8 mouse cellular contexts compared by ENCODE assay signal in the genomic region with DNA sequence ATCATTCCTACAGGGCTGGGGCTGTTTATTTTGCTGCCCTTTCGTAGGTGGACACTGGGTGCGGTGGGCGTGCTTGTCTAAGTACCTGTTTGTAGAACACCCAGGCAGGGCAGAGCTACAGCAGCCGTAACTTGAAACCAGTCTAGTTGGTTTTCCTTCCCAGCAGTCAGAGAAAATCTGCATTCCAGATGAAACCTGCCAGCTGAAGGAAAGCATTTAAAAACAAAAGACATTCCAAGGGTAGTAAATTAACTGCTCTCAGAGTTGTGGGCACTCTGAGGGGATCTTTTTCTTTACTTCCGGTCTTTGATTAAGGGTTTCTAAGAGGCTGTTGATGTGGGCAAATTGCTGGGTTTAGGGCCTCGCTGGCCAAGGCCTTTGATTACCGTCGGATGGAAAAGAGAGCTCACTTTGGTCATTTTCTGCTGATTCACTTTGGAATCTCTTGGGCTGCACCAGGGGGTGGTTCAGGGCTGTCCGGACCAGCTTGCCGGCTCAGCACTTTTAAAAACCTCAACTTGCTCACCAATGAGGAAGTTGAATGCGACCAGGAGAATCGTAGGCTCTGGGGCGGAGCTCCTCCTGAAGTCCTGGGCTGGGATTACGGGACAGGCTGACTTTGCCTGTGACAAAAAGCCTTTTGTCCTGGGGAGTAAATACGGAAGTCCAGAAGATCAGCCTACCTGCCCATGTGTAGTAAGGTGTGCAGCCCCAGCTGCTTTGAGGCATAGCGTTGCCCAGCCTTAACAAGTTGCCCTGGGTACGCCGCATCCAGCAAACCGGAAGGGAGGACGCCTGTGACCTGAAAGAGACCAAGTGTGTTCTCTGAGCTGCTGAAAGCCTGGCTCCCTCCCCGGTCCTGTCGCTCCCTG.
DNase-seq lines count a peak whose midpoint lies in the region; ATAC-seq and TF ChIP-seq lines count a peak whose summit lies in the region.

No protein-coding gene starts in this region.

- no peaks in the 10 kb centered on the region for H3K27me3 ChIP-seq in ES-Bruce4 (ENCODE audit: control insufficient read depth, insufficient read depth, low read length, poor library complexity, severe bottlenecking)
- H3K27me3 ChIP-seq in liver, embryonic 14.5 days (ENCODE audit: control insufficient read depth, insufficient read depth, low read length) = no peaks in the 10 kb centered on the region

- peak overlapping the region; percentile 92 for H3K27ac ChIP-seq in ES-Bruce4 (ENCODE audit: insufficient read depth, low read length)
- H3K27ac ChIP-seq in liver, embryonic 14.5 days = no peak overlapping the region

- 9% methylated on average over 22 of the region's 22 CpGs for WGBS in liver, embryonic 14.5 days (ENCODE audit: insufficient replicate concordance)

- no peak for TF ChIP-seq CTCF in ES-Bruce4 (IDR thresholded peaks at IDR 0.05; ENCODE audit: low read depth, low read length)
- no peak for TF ChIP-seq CTCF in liver, embryonic 14.5 days (IDR thresholded peaks at IDR 0.05; ENCODE audit: low read depth)

- no peaks in the 10 kb centered on the region for H3K36me3 ChIP-seq in ES-Bruce4 (ENCODE audit: control insufficient read depth, insufficient read depth, low read length, poor library complexity, severe bottlenecking)
- H3K36me3 ChIP-seq in liver, embryonic 14.5 days (replicated peaks; ENCODE audit: control insufficient read depth, insufficient read depth, low read depth) = no peaks in the 10 kb centered on the region

- TF ChIP-seq EP300 in ES-Bruce4 (IDR thresholded peaks at IDR 0.05; ENCODE audit: insufficient read depth, low read depth, low read length) = 0 out of 2 replicates have a peak, but pooled peaks have one; percentile 24
- TF ChIP-seq EP300 in liver, embryonic 14.5 days (IDR thresholded peaks at IDR 0.05; ENCODE audit: low read depth) = no peak

- TF ChIP-seq POLR2A in ES-Bruce4 (IDR thresholded peaks at IDR 0.05; ENCODE audit: insufficient read depth, low read length) = no peak

- ATAC-seq in liver, embryonic 14.5 days (ENCODE audit: insufficient read depth) = peak; percentile 35; the same call in 1 of the 2 replicates
- no peak for ATAC-seq in cerebellum, adult (ENCODE audit: insufficient number of reproducible peaks, low FRiP score, low TSS enrichment)

- DNase-seq in brain, adult 2 months (ENCODE audit: low read depth, low spot score) = peak; percentile 27
- peak; percentile 35 for DNase-seq in gastrocnemius, postnatal 25 days
- peak; percentile 2 for DNase-seq in induced T-regulatory cell, adult 2 months (ENCODE audit: low read depth)
- DNase-seq in liver, embryonic 14.5 days (ENCODE audit: low read depth in 3 of 3, low spot score in 3 of 3) = peak in 1 of 3 experiments; percentile 2
- DNase-seq in neural tube, embryonic 10.5 days (ENCODE audit: extremely low spot score, low spot score) = peak; percentile 50
- DNase-seq in right cerebral cortex, postnatal 25 days = no peak

- H3K9me3 ChIP-seq in ES-Bruce4 (replicated peaks; ENCODE audit: control insufficient read depth, insufficient read depth, low read length, poor library complexity, severe bottlenecking) = no peaks in the 10 kb centered on the region
- H3K9me3 ChIP-seq in liver, embryonic 14.5 days (ENCODE audit: control insufficient read depth, low read length) = no peaks in the 10 kb centered on the region

- H3K4me1 ChIP-seq in ES-Bruce4 (ENCODE audit: control insufficient read depth, insufficient read depth, low read length) = no peaks in the 10 kb centered on the region
- H3K4me1 ChIP-seq in liver, embryonic 14.5 days (replicated peaks; ENCODE audit: control insufficient read depth in 2 of 2, insufficient read depth in 2 of 2, low read length in 1 of 2) = peaks cover 0 to 3% of the 10 kb centered on the region in 2 experiments; a peak in 1 of 4 replicates

- peak overlapping the region; percentile 61 for H3K4me3 ChIP-seq in ES-Bruce4 (ENCODE audit: low read depth, low read length)
- H3K4me3 ChIP-seq in liver, embryonic 14.5 days (ENCODE audit: insufficient read depth in 1 of 2, low read depth in 2 of 2, low read length in 2 of 2) = peak overlapping the region; percentile 30 to 55

- H3K9ac ChIP-seq in ES-Bruce4 (ENCODE audit: low read depth, poor library complexity, severe bottlenecking) = peak overlapping the region; percentile 20
- no peak overlapping the region for H3K9ac ChIP-seq in liver, embryonic 14.5 days (replicated peaks)

- H3K4me2 ChIP-seq in liver, embryonic 14.5 days (ENCODE audit: low read depth) = peak overlapping the region; percentile 52
